Mouse (Mus musculus) heart, adult 2 months (tissue): ENCODE data around the gene Aatf. TPM values are rescaled to one million over a fixed set of nuclear protein-coding genes. Genes with fewer than 3 reads are reported as not detected.
A peak's percentile ranks its signal among the peaks of the same experiment; 100 is the strongest.

Experiments used
- DNase-seq, 2 experiments: peaks; one replicate each; pipeline ENCODE4 v3.0.0; 2021
- H3K27ac ChIP-seq: fragments of 200-600 bp; 2 replicates; pipeline ENCODE4 v1.8.1; 2022
- H3K27me3 ChIP-seq: fragments of 200-500 bp; 2 replicates; pipeline ENCODE4 v1.6.1; 2012; ENCODE audit warnings: mild to moderate bottlenecking, low read length, inconsistent platforms, mixed read lengths; ENCODE audit not compliant: control insufficient read depth, insufficient read depth
- H3K36me3 ChIP-seq: fragments of 200-500 bp; 2 replicates; pipeline ENCODE4 v1.6.1; 2012; ENCODE audit warnings: low read length, inconsistent platforms; ENCODE audit not compliant: control insufficient read depth, insufficient read depth
- H3K4me1 ChIP-seq: fragments of 200-500 bp; 2 replicates; pipeline ENCODE4 v1.6.1; 2011; ENCODE audit warnings: low read length; ENCODE audit not compliant: control insufficient read depth, insufficient read depth
- H3K4me3 ChIP-seq: fragments of 200-600 bp; 2 replicates; pipeline ENCODE4 v1.8.1; 2022
- H3K79me2 ChIP-seq: fragments of 200-500 bp; replicated peaks from 2 replicates; pipeline ENCODE4 v1.6.1; 2012; ENCODE audit warnings: mild to moderate bottlenecking, inconsistent platforms, low read length, moderate library complexity, mixed read lengths; ENCODE audit not compliant: control insufficient read depth, insufficient read depth
- H3K9ac ChIP-seq: fragments of 200-500 bp; 2 replicates; pipeline ENCODE4 v1.6.1; 2012; ENCODE audit warnings: low read depth, mild to moderate bottlenecking, control low read depth, inconsistent platforms, low read length, mixed read lengths
- CTCF ChIP-seq: fragments of 200-600 bp; IDR thresholded peaks from 2 replicates; pipeline ENCODE4 v1.8.1; 2022; ENCODE audit warnings: antibody characterized with exemption, mild to moderate bottlenecking, moderate library complexity
- EP300 ChIP-seq: fragments of 200-500 bp; IDR thresholded peaks from 2 replicates; pipeline ENCODE4 v1.6.1; 2011; ENCODE audit warnings: low read depth, low read length, control low read depth; ENCODE audit not compliant: insufficient read depth
- POLR2A ChIP-seq: fragments of 200-500 bp; IDR thresholded peaks from 2 replicates; pipeline ENCODE4 v1.6.1; 2011; ENCODE audit warnings: mild to moderate bottlenecking, low read depth, low read length, control low read depth; ENCODE audit not compliant: insufficient read depth
- WGBS: fragments of 180-500 bp; shearing (Covaris S2); methylation state at CpG from one replicate; pipeline ENCODE4 v1.1.7; 2018; 5-methylcytosine and 5-hydroxymethylcytosine counted together
- intact Hi-C: fragments of 180-260 bp; cut with DNase I; formaldehyde crosslinking; loops from one replicate; pipeline ENCODE4 v1.15.1; 2025
- polyA plus RNA-seq: library from polyadenylated mRNA; depleted of rRNA; stranded (reverse); fragments of >200 nt; gene quantifications from 2 replicates; pipeline ENCODE4 v1.2.3, GENCODE M21; 2012; rRNA removed
- total RNA-seq, 2 experiments: library from RNA; stranded (reverse); gene quantifications; 2 replicates each; pipeline ENCODE4 v1.2.3; 2021

The Aatf gene
- total and polyA plus RNA-seq, 3 experiments = 2.9 to 14.3 (median 13.8) TPM

DNA sequence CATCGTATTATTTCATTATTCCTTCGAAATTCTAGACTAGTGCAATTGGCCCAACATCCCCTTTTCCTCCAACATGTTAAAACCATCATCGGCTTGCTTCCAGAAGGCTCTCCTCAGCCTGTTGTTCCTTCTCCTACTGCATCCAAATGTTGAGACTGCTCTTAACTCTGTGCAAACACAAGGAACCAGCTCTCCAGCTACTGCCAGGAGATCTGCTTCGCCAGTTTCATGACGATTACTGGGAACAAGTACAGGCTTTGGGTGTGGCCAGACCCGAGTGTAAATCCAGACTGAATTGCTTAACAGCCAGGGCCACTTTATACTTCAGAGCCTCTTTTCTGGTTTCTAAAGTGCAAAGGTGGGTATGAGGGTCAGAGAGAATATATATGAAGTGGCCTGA is 124.0 kb downstream of the Aatf start:
- 61% methylated on average over 6 of the region's 6 CpGs for WGBS
- TF ChIP-seq EP300 = no peak
- H3K36me3 ChIP-seq = no peaks in the 10 kb centered on the region
- H3K4me1 ChIP-seq = no peaks in the 10 kb centered on the region; the same call in 1 of the 2 replicates
- no peak overlapping the region for H3K4me3 ChIP-seq
- no peak overlapping the region for H3K9ac ChIP-seq
- H3K27me3 ChIP-seq = no peaks in the 10 kb centered on the region
- DNase-seq = peak; percentile 22 to 51
- intact Hi-C loops = no loop called here
- no peak overlapping the region for H3K27ac ChIP-seq
- H3K79me2 ChIP-seq = no peaks in the 10 kb centered on the region

DNA sequence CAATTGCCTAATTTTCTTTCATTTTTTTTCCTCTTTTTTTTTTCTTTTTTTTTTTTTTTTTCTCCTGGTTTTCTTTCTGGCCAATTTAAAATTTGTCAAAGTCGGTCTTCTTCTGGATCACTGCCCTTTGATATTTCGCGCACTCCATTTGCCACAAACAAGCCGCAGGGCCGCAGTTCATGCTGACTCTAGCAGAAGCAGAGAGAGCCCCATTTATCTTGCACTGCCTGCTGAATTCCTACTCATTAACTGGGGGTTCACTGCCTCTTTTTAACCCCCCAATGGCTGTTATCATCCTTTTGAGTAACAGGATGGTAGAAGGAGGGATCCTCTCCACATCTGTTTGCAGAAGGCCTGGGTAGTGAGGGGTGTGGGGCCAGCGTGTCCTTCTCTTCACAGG is 129.4 kb downstream of the Aatf start:
- Histone ChIP-seq H3K4me3 (no peak overlapping the region), H3K27me3 (no peaks in the 10 kb centered on the region), H3K27ac (no peak overlapping the region), H3K36me3 (no peaks in the 10 kb centered on the region), H3K4me1 (no peaks in the 10 kb centered on the region; the same call in 1 of the 2 replicates), H3K79me2 (no peaks in the 10 kb centered on the region), H3K9ac (no peak overlapping the region)
- DNase-seq = no peak
- 94% methylated on average over 6 of the region's 6 CpGs for WGBS
- no peak for TF ChIP-seq POLR2A
- intact Hi-C loops = no loop called here

DNA sequence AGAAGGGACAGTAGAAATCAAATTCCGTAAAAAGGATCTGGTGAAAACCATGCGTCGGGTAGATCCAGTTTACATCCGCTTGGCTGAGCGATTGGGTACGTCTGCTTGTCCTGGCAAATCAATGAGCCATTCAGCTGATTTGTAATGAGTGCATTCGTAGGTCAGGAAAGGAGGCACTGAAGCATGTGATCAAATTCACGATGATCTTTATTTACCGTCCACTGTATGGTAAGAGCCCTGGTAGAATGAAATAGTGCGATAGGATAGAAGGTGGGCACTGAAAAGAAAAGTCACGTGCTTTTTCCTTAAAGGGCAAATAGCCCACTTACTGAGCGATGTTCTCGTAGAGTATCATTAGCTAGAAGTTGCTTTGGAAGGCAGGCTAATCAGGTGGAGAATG is 130.9 kb downstream of the Aatf start:
- Histone ChIP-seq H3K4me3 (no peak overlapping the region), H3K36me3 (no peaks in the 10 kb centered on the region), H3K79me2 (no peaks in the 10 kb centered on the region), H3K27ac (no peak overlapping the region), H3K4me1 (no peaks in the 10 kb centered on the region), H3K9ac (no peak overlapping the region), H3K27me3 (no peaks in the 10 kb centered on the region)
- WGBS = 92% methylated on average over 13 of the region's 13 CpGs
- TF ChIP-seq CTCF (no peak), EP300 (no peak), POLR2A (no peak)
- no peak for DNase-seq
- intact Hi-C loops = no loop called here

DNA sequence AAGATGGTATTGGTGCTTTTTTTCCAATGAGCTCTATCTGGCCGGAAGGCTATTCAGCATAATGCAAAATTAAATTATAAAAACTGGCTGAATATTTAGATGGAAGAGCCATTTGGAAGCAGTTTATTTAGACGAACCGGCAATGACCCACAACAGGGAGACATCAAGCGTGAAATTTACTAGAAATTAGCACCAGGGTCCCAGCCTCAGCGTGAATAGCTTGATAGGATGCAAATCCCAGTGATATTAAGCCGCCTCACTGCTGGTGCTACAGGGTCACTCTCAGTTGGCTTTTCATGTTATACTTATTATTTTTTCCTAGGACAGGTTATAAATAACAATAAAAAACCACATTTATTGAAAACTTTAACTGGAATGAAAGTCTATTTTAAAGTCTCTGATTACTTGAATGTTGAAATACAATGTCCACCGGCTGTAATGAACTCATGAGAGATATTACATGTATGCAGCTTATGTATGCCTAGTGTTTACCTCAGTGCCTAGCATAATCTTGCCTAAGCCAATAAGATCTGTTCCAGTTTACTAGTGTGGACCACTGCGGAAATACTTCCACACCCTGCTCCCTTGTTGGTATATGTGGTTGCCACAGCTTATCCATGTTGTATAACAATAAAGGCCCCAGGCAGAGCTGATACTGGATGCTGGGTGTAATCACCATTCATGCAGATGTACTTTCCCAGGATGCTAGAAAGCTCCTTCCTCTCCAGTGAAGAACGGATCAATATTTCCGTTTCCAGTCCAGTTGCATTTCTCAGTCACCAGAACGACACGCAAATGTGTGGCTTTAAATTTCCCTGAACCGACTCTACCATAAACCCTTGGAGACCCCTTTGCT is 136.6 kb downstream of the Aatf start:
- Histone ChIP-seq H3K9ac (no peak overlapping the region), H3K4me3 (no peak overlapping the region)
- WGBS = 92% methylated on average over 13 of the region's 13 CpGs

DNA sequence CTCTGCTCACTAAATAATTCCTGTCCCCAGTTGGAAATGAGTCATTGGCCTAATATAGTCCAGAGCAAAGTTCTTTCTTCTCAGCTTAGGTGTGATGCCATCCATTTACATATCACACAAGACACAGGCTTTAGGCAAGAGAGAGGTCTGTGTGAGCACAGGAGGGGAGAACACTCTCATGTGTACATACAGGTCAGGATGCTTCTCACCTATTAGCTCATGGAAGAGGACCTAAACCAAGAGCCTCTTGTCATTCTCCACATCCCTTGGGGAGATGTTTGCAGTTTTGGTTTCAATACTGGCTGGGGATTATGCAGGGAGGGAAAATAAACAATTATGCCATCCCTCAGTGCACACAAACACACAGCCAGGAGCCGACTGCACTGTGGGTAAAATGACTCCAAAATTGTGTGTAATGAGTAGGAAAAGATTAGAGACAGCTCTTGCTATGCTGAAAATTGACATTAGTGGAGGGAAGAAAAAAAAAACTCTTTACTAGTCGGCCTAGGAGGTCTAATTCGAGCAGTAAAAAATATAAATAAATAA is 137.3 kb downstream of the Aatf start:
- H3K9ac ChIP-seq = no peak overlapping the region
- no peaks in the 10 kb centered on the region for H3K79me2 ChIP-seq
- H3K4me3 ChIP-seq = no peak overlapping the region
- H3K4me1 ChIP-seq = no peaks in the 10 kb centered on the region
- H3K36me3 ChIP-seq = no peaks in the 10 kb centered on the region
- no peak overlapping the region for H3K27ac ChIP-seq
- intact Hi-C loops = no loop called here
- TF ChIP-seq EP300 (no peak), CTCF (no peak), POLR2A (no peak)
- DNase-seq = no peak
- WGBS = 86% methylated on average over 3 of the region's 3 CpGs
- H3K27me3 ChIP-seq = no peaks in the 10 kb centered on the region

More for the DNA sequence above, 136.6 kb downstream of the Aatf start:
- H3K36me3 ChIP-seq = no peaks in the 10 kb centered on the region
- TF ChIP-seq POLR2A (no peak), CTCF (no peak), EP300 (no peak)
- no peaks in the 10 kb centered on the region for H3K4me1 ChIP-seq
- intact Hi-C loops = no loop called here
- no peaks in the 10 kb centered on the region for H3K79me2 ChIP-seq
- DNase-seq = no peak
- H3K27me3 ChIP-seq = no peaks in the 10 kb centered on the region
- no peak overlapping the region for H3K27ac ChIP-seq

DNA sequence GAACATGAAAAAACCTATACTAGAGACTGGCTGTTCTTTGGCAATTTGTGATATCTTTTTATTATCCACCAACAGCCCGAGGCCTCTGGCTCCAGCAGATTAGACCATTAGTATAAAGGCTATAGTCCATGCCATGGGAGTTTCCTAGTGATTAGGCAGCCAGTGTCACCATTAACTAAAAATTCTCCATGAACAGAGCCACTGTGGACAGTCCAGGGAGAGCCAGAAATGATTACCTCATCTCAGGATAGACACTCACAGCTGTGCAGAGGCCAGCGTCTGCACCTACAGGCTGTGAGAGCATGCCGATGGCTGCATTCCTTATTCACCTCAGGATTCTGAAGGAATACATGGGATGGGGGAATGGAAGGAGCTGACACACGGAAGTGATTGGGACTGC is 140.2 kb downstream of the Aatf start:
- Histone ChIP-seq H3K27ac (no peak overlapping the region), H3K79me2 (no peaks in the 10 kb centered on the region), H3K4me3 (no peak overlapping the region), H3K9ac (no peak overlapping the region), H3K27me3 (no peaks in the 10 kb centered on the region), H3K36me3 (no peaks in the 10 kb centered on the region), H3K4me1 (no peaks in the 10 kb centered on the region)
- 82% methylated on average over 4 of the region's 4 CpGs for WGBS
- TF ChIP-seq POLR2A (no peak), EP300 (no peak), CTCF (no peak)
- intact Hi-C loops = no loop called here
- no peak for DNase-seq

Other genes starting within 250 kb of the Aatf start
- gene Lhx1, start 12.0 kb upstream of the Aatf start, total RNA-seq = not detected
- not detected in 2 replicates for gene Lhx1, start 12.0 kb upstream of the Aatf start, polyA plus RNA-seq